Mouse (Mus musculus) cerebellum, adult 2 months (tissue): ENCODE data around the gene Cbx4.

Experiments
- CTCF ChIP-seq: fragments of 200-500 bp; IDR thresholded peaks from 2 replicates; pipeline ENCODE4 v1.5.1; 2011; ENCODE audit warnings: low read depth, mild to moderate bottlenecking, control low read depth, low read length, moderate library complexity, borderline replicate concordance; ENCODE audit not compliant: insufficient read depth
- POLR2A ChIP-seq: fragments of 200-500 bp; IDR thresholded peaks from 2 replicates; pipeline ENCODE4 v1.6.1; 2011; ENCODE audit warnings: low read length, control low read depth, borderline replicate concordance; ENCODE audit not compliant: insufficient read depth

GRCm38 (mm10) chr11:119117945-119118344 is 31.9 kb upstream of the Cbx4 start:
- TF ChIP-seq POLR2A, result no peak
- TF ChIP-seq CTCF, result no peak
